Mouse (Mus musculus) embryo, embryonic 11 days (tissue): ENCODE results near the gene Cenpu.

Experiments used
- DNase-seq: peaks from one replicate; pipeline ENCODE4 v3.0.0-alpha.2; 2015

Cenpu gene

DNA sequence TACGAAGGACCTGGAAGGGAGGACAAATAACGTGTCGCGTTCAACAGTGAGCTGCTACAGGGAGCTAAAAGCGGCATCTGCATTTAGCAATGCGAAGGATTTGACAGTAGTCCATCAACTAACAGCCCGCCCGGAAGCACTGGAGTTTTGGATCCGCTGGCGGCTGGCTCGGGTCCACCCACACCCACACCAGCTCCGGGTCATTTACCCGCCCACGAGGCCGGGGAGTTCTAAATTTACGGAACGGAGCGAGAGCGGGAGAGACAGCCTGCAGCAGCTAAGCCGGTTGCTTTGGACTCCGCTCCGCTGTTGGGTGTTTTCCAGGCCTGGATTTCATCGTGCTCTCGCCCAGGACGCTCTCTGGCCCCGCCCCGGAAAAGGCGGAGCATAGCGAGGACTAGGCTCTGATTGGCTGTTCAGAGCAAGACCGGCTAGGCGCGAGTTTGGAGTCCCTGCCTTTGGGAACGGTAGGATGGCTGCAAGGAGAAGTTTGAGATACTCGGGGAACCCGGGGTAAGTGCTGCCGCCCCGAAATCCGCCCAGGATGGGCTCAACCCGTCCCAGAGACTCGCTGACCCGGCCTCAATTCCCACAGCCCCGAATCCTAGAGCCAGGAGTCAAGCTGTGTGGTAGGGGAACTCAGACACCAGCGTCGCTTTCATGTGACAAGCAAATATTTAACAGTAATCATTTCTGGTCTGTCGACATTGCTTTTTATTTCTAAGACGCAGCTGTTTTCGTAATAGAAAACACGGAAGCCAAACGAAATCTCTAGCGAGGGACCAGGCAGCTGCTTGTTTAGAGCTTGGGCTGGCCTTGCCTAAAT is at the start of gene Cenpu:
Cenpu (plus strand) TSS at position 414 of the 826 bp plus-strand sequence.
- DNase-seq, result peak; percentile 99

- DNase-seq, result peak; percentile 21
Measured at GRCm38 (mm10) chr8:46502333-46503071, 49.3 kb upstream of the Cenpu start.

DNA sequence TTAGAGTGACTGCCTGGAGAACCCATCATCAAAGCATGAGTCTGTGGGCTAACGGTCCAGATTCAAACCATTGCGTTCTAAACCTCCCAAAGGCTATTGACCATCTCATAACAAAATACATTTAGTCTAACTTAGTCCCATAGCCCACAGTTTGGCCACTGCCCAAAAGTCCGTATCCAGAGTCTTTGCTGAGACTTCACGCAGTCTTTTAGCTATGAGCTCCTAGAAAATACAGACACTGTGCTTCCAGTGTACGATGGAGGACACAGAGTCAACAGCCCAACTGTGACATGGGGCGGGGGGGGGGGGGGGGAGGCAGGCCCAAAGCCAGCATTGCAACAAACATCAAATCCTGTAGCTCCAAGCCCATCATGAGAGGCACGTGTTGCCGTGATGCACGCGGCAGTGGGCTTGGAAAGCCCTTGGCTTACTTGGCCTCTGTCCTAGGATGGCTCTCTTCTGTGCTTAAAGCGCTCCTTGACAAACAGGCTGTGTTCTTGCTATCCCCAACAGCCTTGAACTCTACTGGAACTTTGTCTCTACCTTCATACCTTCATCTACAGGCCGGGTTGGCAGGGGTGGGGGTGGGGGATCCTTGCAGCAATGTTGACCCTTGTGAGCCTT is 48.6 kb upstream of the Cenpu start:
- DNase-seq, result no peak

DNA sequence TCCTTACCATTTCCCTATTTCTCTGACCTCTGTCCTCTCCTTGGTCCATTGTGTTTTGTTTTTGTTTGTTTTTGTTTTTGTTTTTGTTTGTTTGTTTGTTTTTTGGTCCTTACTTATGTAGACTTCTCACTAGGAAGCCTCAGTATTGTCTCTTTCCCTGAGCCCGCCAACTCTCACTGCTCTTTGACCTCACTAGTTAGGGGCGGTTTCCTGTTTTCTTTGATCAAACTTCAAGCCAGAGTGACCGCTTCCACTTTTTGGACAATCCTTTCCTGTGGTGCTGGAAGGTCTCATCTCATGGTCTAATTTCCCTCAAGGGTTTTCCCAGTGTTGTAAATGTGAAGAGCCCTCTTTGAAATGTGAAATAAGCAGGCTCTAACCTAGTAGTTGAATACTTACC is 47.6 kb upstream of the Cenpu start:
- DNase-seq, result no peak

GRCm38 (mm10) chr8:46508488-46509395 is 43.1 kb upstream of the Cenpu start:
- DNase-seq, result no peak

GRCm38 (mm10) chr8:46509474-46509873 is 42.4 kb upstream of the Cenpu start:
- no peak for DNase-seq

DNA sequence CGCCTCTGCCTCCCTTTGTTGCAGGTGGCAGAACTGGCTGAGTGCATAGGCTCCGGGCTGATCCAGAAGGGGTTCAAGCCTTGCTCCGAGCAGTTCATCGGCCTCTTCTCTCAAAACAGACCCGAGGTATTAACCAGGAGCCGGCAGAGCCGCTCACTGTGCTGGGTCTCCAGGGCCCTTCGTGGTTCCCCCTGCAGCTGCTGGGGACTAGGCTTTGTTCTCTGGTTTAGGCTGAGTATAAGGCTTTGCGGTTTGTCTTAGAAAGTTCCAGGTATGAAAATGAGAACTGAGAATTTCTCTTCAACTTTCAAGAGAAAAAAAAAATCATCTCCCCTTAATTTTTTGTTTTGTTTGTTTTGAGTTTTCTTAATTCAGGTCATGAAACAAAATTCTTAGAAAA is 40.5 kb upstream of the Cenpu start:
- DNase-seq, result no peak

DNA sequence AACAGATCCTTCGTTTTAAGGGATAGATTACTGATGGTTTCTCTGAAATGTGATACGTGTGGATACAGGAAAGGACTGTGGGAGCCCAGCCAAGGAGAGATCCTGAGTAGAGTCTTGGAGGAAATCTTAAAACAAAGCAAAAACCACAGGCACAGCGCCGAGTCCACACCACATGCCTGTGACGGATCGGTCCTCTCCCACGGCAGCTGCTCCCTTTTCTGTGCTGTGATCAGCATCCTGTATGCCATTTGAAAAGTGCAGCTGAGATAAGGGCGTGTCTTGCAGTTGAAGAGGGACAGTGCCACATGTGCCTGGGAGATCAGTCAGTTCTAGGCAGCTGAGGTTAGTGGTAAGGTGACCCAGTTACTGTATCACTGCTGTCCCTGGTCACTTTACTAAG is 39.3 kb upstream of the Cenpu start:
- DNase-seq, result no peak

DNA sequence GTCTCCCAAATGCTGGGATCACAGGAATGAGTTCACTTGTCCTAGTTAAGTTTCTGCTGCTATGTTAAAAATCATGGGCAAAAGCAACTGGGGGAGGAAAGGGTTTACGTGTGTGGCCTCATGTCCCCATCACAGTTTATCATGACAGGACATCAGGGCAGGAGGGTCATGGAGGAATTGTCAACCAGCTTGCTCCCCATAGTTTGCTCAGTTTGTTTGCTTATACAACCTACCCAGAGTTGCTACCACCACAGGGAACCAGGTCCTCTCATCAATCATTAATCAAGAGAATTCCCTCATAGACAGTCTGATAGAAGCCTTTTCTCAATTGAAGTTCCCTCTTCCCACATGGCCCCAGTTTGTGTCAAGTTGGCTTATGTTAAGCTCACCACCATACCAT is 37.8 kb upstream of the Cenpu start:
- no peak for DNase-seq

- DNase-seq, result no peak
Measured at GRCm38 (mm10) chr8:46520667-46521066, 31.2 kb upstream of the Cenpu start.

- no peak for DNase-seq
Measured at GRCm38 (mm10) chr8:46526098-46526497, 25.7 kb upstream of the Cenpu start.

DNA sequence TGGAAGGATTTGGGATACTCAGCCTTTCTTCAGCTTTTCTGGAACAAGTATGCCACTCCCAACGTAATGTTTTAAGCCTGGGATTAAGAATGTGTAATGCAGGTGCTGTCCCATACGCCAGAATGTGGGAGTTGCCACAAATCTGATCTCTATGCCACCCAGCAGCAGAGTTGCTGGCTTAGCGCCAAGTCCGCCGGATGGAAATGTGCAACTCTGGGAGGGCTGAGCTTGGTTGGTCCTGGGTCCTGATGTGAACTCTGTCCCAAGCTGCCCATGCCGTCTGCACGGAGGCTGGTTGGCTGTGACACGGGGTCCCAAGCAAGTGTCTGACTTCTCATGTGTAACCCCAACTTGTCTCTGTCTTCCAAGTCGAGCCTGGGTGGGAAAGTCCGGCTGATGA is 25.0 kb upstream of the Cenpu start:
- DNase-seq, result no peak

GRCm38 (mm10) chr8:46529508-46529907 is 22.3 kb upstream of the Cenpu start:
- DNase-seq, result no peak

- peak; percentile 13 for DNase-seq
Measured at GRCm38 (mm10) chr8:46530541-46530940, 21.3 kb upstream of the Cenpu start.

- DNase-seq, result no peak
Measured at GRCm38 (mm10) chr8:46533926-46534325, 17.9 kb upstream of the Cenpu start.

- no peak for DNase-seq
Measured at GRCm38 (mm10) chr8:46539701-46540100, 12.1 kb upstream of the Cenpu start.

- no peak for DNase-seq
Measured at GRCm38 (mm10) chr8:46543191-46543590, 8.6 kb upstream of the Cenpu start.

GRCm38 (mm10) chr8:46543662-46544061 is 8.2 kb upstream of the Cenpu start:
- DNase-seq, result no peak

DNA sequence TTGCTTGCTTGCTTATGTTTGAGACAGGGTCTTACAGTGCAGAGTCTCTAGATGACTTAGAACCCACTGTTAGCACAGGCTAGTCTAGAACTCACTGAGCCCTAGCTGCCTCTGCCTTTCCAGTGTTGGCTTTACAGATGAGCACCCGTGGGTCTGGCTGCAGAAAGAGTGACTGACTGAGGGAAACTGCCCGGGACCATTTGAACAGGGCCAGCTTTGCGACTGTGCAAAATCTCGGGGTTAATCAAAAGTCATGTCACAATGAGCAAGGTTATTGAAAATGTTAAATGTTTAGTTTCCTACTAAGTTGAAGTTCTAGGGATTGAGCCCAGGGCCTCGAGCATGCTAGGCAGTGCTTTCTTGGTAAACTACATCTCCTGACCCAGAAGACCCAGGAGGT is 6.0 kb upstream of the Cenpu start:
- no peak for DNase-seq

- DNase-seq, result no peak
Measured at GRCm38 (mm10) chr8:46546431-46547176, 5.2 kb upstream of the Cenpu start.

DNA sequence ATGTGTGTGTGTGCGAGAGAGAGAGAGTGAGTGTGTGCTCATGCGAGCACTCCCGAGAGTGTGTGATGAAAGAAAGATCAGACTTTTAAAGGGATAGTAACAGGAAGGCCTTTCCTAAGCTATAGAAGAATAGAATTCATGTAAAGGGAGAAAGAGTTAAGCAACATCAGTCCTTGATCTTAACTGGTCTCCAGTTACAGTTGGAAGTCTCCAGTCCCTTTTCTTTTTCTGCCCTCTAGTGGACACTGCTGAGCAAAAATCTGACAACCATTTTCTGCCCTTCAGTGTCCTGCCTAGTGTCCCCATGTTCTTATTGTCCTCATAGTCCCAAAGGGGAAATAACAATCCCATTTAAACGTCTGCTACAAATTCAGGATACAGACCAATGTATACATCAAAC is 4.6 kb upstream of the Cenpu start:
- DNase-seq, result peak; percentile 80

DNA sequence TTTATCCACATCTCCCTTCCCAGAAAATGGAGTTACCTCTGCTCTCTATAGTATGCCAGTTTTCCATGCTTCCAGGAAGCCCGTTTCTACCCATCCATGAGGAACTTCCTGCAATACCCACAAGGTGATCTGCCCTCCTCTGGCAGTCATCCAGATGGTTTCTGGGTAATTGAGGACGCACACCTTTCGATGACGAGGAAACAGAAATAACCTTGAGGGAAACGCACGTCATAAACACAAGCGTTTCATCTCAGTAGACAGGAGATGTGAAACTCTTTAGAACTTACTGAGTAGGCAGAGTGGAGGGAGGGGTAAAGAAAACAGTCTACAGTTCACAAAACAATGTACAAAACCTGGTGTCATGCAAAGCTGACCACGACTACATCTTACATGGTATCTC is 1.8 kb upstream of the Cenpu start:
- no peak for DNase-seq
